20 mouse cellular contexts compared by ENCODE assay signal in genomic region chr9:71964039-71964438, GRCm38 (mm10).
DNase-seq lines count a peak whose midpoint lies in the region; ATAC-seq lines count a peak whose summit lies in the region.
"Had no signal": no experiment of that assay in that cellular context is flagged by ENCODE, and none has a peak within 500 bp of the region (broad histone marks: within the 10 kb centered on the region; RNA-seq: fewer than 3 reads in every experiment).

No protein-coding gene starts in this region.

- no peak overlapping the region for H3K9ac ChIP-seq in liver, embryonic 12.5 days
- no peak overlapping the region for H3K9ac ChIP-seq in liver, embryonic 16.5 days (ENCODE audit: low read depth, low read length)
- H3K9ac ChIP-seq: embryonic facial prominence, embryonic 12.5 days; forebrain, embryonic 12.5 days; heart, embryonic 12.5 days; hindbrain, embryonic 14.5 days had no signal

- no peak overlapping the region for H3K4me2 ChIP-seq in liver, embryonic 12.5 days
- no peak overlapping the region for H3K4me2 ChIP-seq in liver, embryonic 16.5 days (ENCODE audit: low read depth, low read length)
- H3K4me2 ChIP-seq: embryonic facial prominence, embryonic 12.5 days; forebrain, embryonic 12.5 days; heart, embryonic 12.5 days; hindbrain, embryonic 14.5 days had no signal

- no peak for DNase-seq in liver
- DNase-seq in c-Kit-positive CD71-positive TER-119-positive erythroid progenitor cells, embryonic 14.5 days (ENCODE audit: low spot score), result peak; percentile 45
- DNase-seq in ovary, postnatal 10 days (ENCODE audit: low spot score), result no peak
- no peak for DNase-seq in layer of hippocampus, adult 9-10 months (ENCODE audit: low spot score)
- DNase-seq: adrenal gland, adult 2 months; adrenal gland, postnatal 36 days; cerebellum, adult 11-12 months; cerebellum, adult 9-10 months; cerebellum, postnatal 25 days; gastrocnemius, postnatal 10 days; heart, adult 2 months had no signal

- H3K27me3 ChIP-seq in liver, embryonic 12.5 days (replicated peaks), result no peaks in the 10 kb centered on the region
- H3K27me3 ChIP-seq in liver, embryonic 16.5 days (ENCODE audit: control insufficient read depth, insufficient read depth, low read depth, low read length), result no peaks in the 10 kb centered on the region
- H3K27me3 ChIP-seq: CH12.LX; embryonic facial prominence, embryonic 12.5 days; forebrain, embryonic 12.5 days; heart, embryonic 12.5 days had no signal

- ATAC-seq in liver, embryonic 12.5 days, result peak; percentile 75
- ATAC-seq in liver, embryonic 16.5 days (ENCODE audit: low read depth), result peak; percentile 68
- ATAC-seq: forebrain, embryonic 16.5 days had no signal

- H3K27ac ChIP-seq in liver, embryonic 12.5 days, result no peak overlapping the region
- H3K27ac ChIP-seq in liver, embryonic 16.5 days (ENCODE audit: low read length), result no peak overlapping the region
- H3K27ac ChIP-seq: embryonic facial prominence, embryonic 12.5 days; forebrain, embryonic 12.5 days; heart, adult 2 months; hindbrain, embryonic 10.5 days; hindbrain, embryonic 14.5 days had no signal

- H3K9me3 ChIP-seq in liver, embryonic 12.5 days (replicated peaks), result no peaks in the 10 kb centered on the region
- H3K9me3 ChIP-seq in liver, embryonic 16.5 days (replicated peaks; ENCODE audit: control insufficient read depth, low read length), result no peaks in the 10 kb centered on the region
- H3K9me3 ChIP-seq: embryonic facial prominence, embryonic 12.5 days; forebrain, embryonic 12.5 days; heart, embryonic 12.5 days; hindbrain, embryonic 10.5 days had no signal

- no peak overlapping the region for H3K4me3 ChIP-seq in liver, embryonic 12.5 days
- H3K4me3 ChIP-seq in liver, embryonic 16.5 days (ENCODE audit: low read depth, low read length), result no peak overlapping the region
- H3K4me3 ChIP-seq: embryonic facial prominence, embryonic 12.5 days; forebrain, embryonic 12.5 days; heart, adult 2 months; heart, embryonic 12.5 days; hindbrain, embryonic 10.5 days had no signal

- no peaks in the 10 kb centered on the region for H3K36me3 ChIP-seq in liver, embryonic 12.5 days
- no peaks in the 10 kb centered on the region for H3K36me3 ChIP-seq in liver, embryonic 16.5 days (ENCODE audit: control insufficient read depth, insufficient read depth)
- H3K36me3 ChIP-seq: embryonic facial prominence, embryonic 12.5 days; forebrain, embryonic 12.5 days; heart, embryonic 12.5 days; hindbrain, embryonic 10.5 days had no signal

- peaks cover 16% of the 10 kb centered on the region for H3K4me1 ChIP-seq in liver, embryonic 12.5 days
- H3K4me1 ChIP-seq in liver, embryonic 16.5 days (ENCODE audit: control insufficient read depth, low read depth, low read length), result peaks cover 3% of the 10 kb centered on the region

- 64% methylated on average over 4 of the region's 4 CpGs for WGBS in liver, embryonic 12.5 days (ENCODE audit: insufficient replicate concordance)
- 60% methylated on average over 4 of the region's 4 CpGs for WGBS in liver, embryonic 16.5 days (ENCODE audit: insufficient replicate concordance)
